Mouse (Mus musculus) olfactory bulb, adult 2 months (tissue): ENCODE data around the gene Top1.

Source experiments
- CTCF ChIP-seq: fragments of 200-500 bp; IDR thresholded peaks from 2 replicates; pipeline ENCODE4 v1.5.1; 2012; ENCODE audit warnings: low read depth, mild to moderate bottlenecking, low read length, moderate library complexity; ENCODE audit not compliant: insufficient read depth
- POLR2A ChIP-seq: fragments of 200-500 bp; IDR thresholded peaks from 2 replicates; pipeline ENCODE4 v1.6.1; 2012; ENCODE audit warnings: mild to moderate bottlenecking, low read depth, low read length, moderate library complexity; ENCODE audit not compliant: insufficient read depth

DNA sequence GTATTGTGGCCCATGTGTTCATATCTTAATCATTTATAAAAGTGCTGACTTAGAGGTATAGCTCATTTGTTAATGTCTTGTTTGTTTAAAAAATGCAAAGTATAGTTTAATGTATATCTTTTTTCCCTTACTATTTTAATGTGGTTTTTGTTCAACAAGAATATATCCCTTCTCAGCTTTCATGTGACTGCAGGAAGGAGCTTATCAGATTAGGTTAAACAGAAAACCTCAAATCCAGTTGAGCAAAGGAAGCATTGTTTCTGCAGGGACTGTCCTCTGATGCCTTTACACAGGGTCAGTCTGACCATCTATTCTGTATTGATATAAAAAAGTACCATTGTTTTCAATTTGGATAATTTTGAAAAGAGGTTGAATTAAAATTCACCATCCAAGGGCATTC lies 57.1 kb downstream of the Top1 start:
- TF ChIP-seq POLR2A (no peak), CTCF (no peak)
